18 mouse cellular contexts compared by ENCODE assay signal in the genomic region with DNA sequence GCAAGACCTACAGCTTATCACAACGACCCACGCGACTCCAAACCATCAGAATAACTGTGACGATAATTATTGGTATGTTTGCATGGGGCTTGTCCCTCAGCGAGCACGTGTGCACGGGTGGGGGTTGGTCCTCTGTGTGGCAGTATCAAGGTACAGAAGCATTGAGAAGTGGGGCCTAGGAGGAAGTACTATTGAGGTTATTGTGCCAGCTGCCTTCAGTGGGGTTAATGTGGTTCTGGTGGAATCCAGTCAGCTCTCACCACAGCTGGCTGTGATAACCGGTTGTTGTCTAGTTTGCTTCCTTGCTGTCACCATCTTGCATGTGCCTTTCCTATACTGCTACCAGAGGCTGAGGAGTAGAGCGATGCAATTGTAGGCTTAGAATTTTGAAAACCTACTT. TPM values are rescaled to one million over a fixed set of nuclear protein-coding genes. Genes with fewer than 3 reads are reported as not detected.
A peak's percentile ranks its signal among the peaks of the same experiment; 100 is the strongest.
DNase-seq lines count a peak whose midpoint lies in the region; ATAC-seq and TF ChIP-seq lines count a peak whose summit lies in the region.
"Had no signal": no experiment of that assay in that cellular context is flagged by ENCODE, and none has a peak within 500 bp of the region (broad histone marks: within the 10 kb centered on the region; RNA-seq: fewer than 3 reads in every experiment).

No protein-coding gene starts in this region.

- H3K27me3 ChIP-seq in liver, adult 2 months (ENCODE audit: control insufficient read depth, insufficient read depth, low read length): no peaks in the 10 kb centered on the region
- H3K27me3 ChIP-seq in intestine, embryonic 15.5 days (replicated peaks): no peaks in the 10 kb centered on the region
- H3K27me3 ChIP-seq: heart, embryonic 12.5 days; midbrain, embryonic 13.5 days had no signal

- no peaks in the 10 kb centered on the region for H3K9me3 ChIP-seq in intestine, embryonic 15.5 days

- TF ChIP-seq POLR2A in liver, adult 2 months (IDR thresholded peaks at IDR 0.05; ENCODE audit: extremely low read depth, insufficient read depth, low read length): no peak

- no peaks in the 10 kb centered on the region for H3K36me3 ChIP-seq in liver, adult 2 months (ENCODE audit: control insufficient read depth, insufficient read depth, low read length)
- H3K36me3 ChIP-seq in intestine, embryonic 15.5 days: no peaks in the 10 kb centered on the region
- H3K36me3 ChIP-seq: heart, embryonic 12.5 days; midbrain, embryonic 13.5 days had no signal

- peaks cover 8% of the 10 kb centered on the region; the same call in 1 of the 2 replicates for H3K4me1 ChIP-seq in liver, adult 2 months (ENCODE audit: control insufficient read depth, insufficient read depth, low read length)
- no peaks in the 10 kb centered on the region for H3K4me1 ChIP-seq in intestine, embryonic 15.5 days (replicated peaks)
- H3K4me1 ChIP-seq: heart, embryonic 12.5 days; midbrain, embryonic 13.5 days had no signal

- no peak overlapping the region for H3K27ac ChIP-seq in liver, adult 2 months (replicated peaks; ENCODE audit: insufficient read depth, low read depth, low read length)
- H3K27ac ChIP-seq in intestine, embryonic 15.5 days: no peak overlapping the region
- H3K27ac ChIP-seq: midbrain, embryonic 13.5 days had no signal

- H3K79me2 ChIP-seq in liver, adult 2 months (ENCODE audit: control insufficient read depth, insufficient read depth, low read length): no peaks in the 10 kb centered on the region

- no peak overlapping the region for H3K4me3 ChIP-seq in liver, adult 2 months (ENCODE audit: insufficient read depth, low read depth, low read length)
- no peak overlapping the region for H3K4me3 ChIP-seq in intestine, embryonic 15.5 days (replicated peaks)
- H3K4me3 ChIP-seq: heart, embryonic 12.5 days; midbrain, embryonic 13.5 days had no signal

- H3K9ac ChIP-seq in liver, adult 2 months (ENCODE audit: low read depth, low read length): no peak overlapping the region
- no peak overlapping the region for H3K9ac ChIP-seq in intestine, embryonic 15.5 days
- H3K9ac ChIP-seq: forebrain, postnatal 0 days; heart, embryonic 12.5 days; midbrain, embryonic 13.5 days had no signal

- WGBS in liver, adult 2 months: 86% methylated on average over 9 of the region's 9 CpGs
- WGBS in intestine, embryonic 15.5 days: 95% methylated on average over 9 of the region's 9 CpGs

- no peak overlapping the region for H3K4me2 ChIP-seq in intestine, embryonic 15.5 days (replicated peaks)
- H3K4me2 ChIP-seq: heart, embryonic 12.5 days; midbrain, embryonic 13.5 days had no signal

- intact Hi-C loops in left cerebral cortex, postnatal 4 days (cut with DNase I): no loop called here

- peak; percentile 56; the same call in 1 of the 2 replicates for ATAC-seq in intestine, embryonic 15.5 days
- ATAC-seq in neutrophil, adult 5-6 weeks (ENCODE audit: extremely low read depth, insufficient number of reproducible peaks, low FRiP score, poor library complexity, severe bottlenecking): 0 out of 2 replicates have a peak, but pooled peaks have one; percentile 26
- no peak for ATAC-seq in erythroid progenitor cell, adult 5-6 weeks (replicated peaks; ENCODE audit: low FRiP score, poor library complexity, severe bottlenecking)
- ATAC-seq: forebrain, postnatal 0 days; midbrain, embryonic 13.5 days had no signal

- DNase-seq in liver, adult 2 months (ENCODE audit: extremely low read depth, low read depth, low spot score): peak; percentile 13
- DNase-seq in liver: no peak
- DNase-seq in spleen, adult 12 weeks (ENCODE audit: low spot score): no peak
- no peak for DNase-seq in left cerebral cortex, postnatal 4 days
- no peak for DNase-seq in heart, adult 8-10 months (ENCODE audit: low spot score)
- DNase-seq: B cell, adult 2 months; cerebellum, postnatal 36 days; forebrain, postnatal 0 days; gastrocnemius, postnatal 10 days; kidney, adult 18-20 months; layer of hippocampus, postnatal 36 days; lung, adult 18-20 months; lung, postnatal 36 days had no signal

- TF ChIP-seq CTCF in liver, adult 2 months (IDR thresholded peaks at IDR 0.05; ENCODE audit: low read depth, low read length): no peak

RNA-seq across cellular contexts. Expression of gene Tab2, which starts 20.4 kb away (rescaled TPM):
- 12.4 and 16.0 TPM in 2 replicates for total RNA-seq in liver, adult 2 months (2014; rRNA removed)
- 22.9 and 24.6 TPM in 2 replicates for polyA plus RNA-seq in liver, adult 2 months (2012; rRNA removed)
- polyA plus RNA-seq in intestine, embryonic 15.5 days (2015; fragmentation: Nextera tagmentation; extraction: Ambion mirVana): 16.6 and 17.0 TPM in 2 replicates
- 133 and 146 TPM in 2 replicates for total RNA-seq in neutrophil, adult 5-6 weeks (2017)
- 10 to 100 TPM; 69.7 to 71.4 TPM for total RNA-seq in left cerebral cortex, postnatal 4 days (2021)
- 143 and 208 TPM in 2 replicates for total RNA-seq in erythroid progenitor cell, adult 5-6 weeks (2015; ENCODE audit: low replicate concordance)
- total RNA-seq in erythroid progenitor cell, adult 5-6 weeks (2017; ENCODE audit: low replicate concordance): 77.1 and 82.2 TPM in 2 replicates
- total RNA-seq in heart, adult 8-10 months (2022): 10 to 100 TPM; 48.7 to 54.6 (median 51.3) TPM
